Mouse (Mus musculus) kidney, adult 2 months (tissue): ENCODE measurements around the gene Sf3b3. TPM values are rescaled to one million over a fixed set of nuclear protein-coding genes. Genes with fewer than 3 reads are reported as not detected.

Experiments used
- DNase-seq: peaks from one replicate; pipeline ENCODE4 v3.0.0; 2021
- H3K27ac ChIP-seq: fragments of 200-500 bp; 2 replicates; pipeline ENCODE4 v1.5.1; 2012; ENCODE audit warnings: low read depth, low read length, control low read depth, inconsistent platforms; ENCODE audit not compliant: insufficient read depth
- H3K27me3 ChIP-seq: fragments of 200-500 bp; replicated peaks from 2 replicates; pipeline ENCODE4 v1.6.1; 2012; ENCODE audit warnings: mild to moderate bottlenecking, moderate library complexity, low read length, inconsistent platforms; ENCODE audit not compliant: control insufficient read depth, insufficient read depth
- H3K36me3 ChIP-seq: fragments of 200-500 bp; 2 replicates; pipeline ENCODE4 v1.6.1; 2012; ENCODE audit warnings: mild to moderate bottlenecking, moderate library complexity, low read length, inconsistent platforms; ENCODE audit not compliant: control insufficient read depth, insufficient read depth
- H3K4me1 ChIP-seq: fragments of 200-500 bp; 2 replicates; pipeline ENCODE4 v1.6.1; 2011; ENCODE audit warnings: low read length; ENCODE audit not compliant: control insufficient read depth, insufficient read depth
- H3K4me3 ChIP-seq: fragments of 200-500 bp; 2 replicates; pipeline ENCODE4 v1.5.1; 2011; ENCODE audit warnings: mild to moderate bottlenecking, low read depth, low read length, control low read depth; ENCODE audit not compliant: insufficient read depth
- CTCF ChIP-seq: fragments of 200-500 bp; conservative IDR thresholded peaks from 2 replicates; pipeline ENCODE4 v1.5.1; 2011; ENCODE audit warnings: low read depth, mild to moderate bottlenecking, control low read depth, low read length, moderate library complexity, mixed read lengths; ENCODE audit not compliant: insufficient read depth, insufficient read length
- POLR2A ChIP-seq: fragments of 200-500 bp; IDR thresholded peaks from one replicate; pipeline ENCODE4 v1.6.1; 2011; ENCODE audit warnings: low read depth, low read length, control low read depth
- WGBS: fragments of 180-500 bp; shearing (Covaris S2); methylation state at CpG from one replicate; pipeline ENCODE4 v1.1.7; 2018; 5-methylcytosine and 5-hydroxymethylcytosine counted together
- polyA plus RNA-seq: library from polyadenylated mRNA; depleted of rRNA; stranded (reverse); fragments of >200 nt; gene quantifications from 2 replicates; pipeline ENCODE4 v1.2.3, GENCODE M21; 2012

The Sf3b3 gene
- polyA plus RNA-seq, 1 experiment, result 25.9 TPM

- WGBS, result 71% methylated on average over 1 of the region's 1 CpGs
- Histone ChIP-seq H3K4me3 (no peak overlapping the region), H3K4me1 (no peaks in the 10 kb centered on the region), H3K27ac (no peak overlapping the region), H3K27me3 (no peaks in the 10 kb centered on the region), H3K36me3 (peaks cover 24% of the 10 kb centered on the region)
- DNase-seq, result no peak
- no peak for TF ChIP-seq CTCF
- TF ChIP-seq POLR2A, result no peak
These were observed 21.7 kb downstream of the Sf3b3 start for GRCm38 (mm10) chr8:110824861-110825260.

DNA sequence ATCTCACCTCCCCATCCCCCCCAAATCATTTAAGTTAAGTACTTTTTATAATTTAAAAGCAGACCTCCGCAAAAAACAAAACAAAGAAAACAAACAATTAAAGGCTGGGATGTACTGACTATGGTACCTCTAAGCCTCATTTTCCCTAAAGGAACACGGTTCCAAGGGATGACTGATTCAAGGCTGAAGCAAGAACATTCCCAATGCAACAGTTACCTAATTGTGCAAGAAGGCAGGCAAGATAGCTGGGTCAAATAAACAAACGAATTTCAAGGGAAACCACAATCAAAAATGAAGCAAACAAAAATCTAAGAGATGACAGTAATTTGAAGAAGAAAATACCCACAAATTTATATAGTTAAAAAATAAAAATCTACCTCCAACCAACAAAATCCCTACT, 24.6 kb downstream of the Sf3b3 start:
- Histone ChIP-seq H3K27ac (no peak overlapping the region), H3K36me3 (peaks cover 27% of the 10 kb centered on the region), H3K27me3 (no peaks in the 10 kb centered on the region), H3K4me1 (no peaks in the 10 kb centered on the region), H3K4me3 (no peak overlapping the region)
- DNase-seq, result no peak
- no peak for TF ChIP-seq CTCF
- TF ChIP-seq POLR2A, result no peak
- 73% methylated on average over 3 of the region's 3 CpGs for WGBS

DNA sequence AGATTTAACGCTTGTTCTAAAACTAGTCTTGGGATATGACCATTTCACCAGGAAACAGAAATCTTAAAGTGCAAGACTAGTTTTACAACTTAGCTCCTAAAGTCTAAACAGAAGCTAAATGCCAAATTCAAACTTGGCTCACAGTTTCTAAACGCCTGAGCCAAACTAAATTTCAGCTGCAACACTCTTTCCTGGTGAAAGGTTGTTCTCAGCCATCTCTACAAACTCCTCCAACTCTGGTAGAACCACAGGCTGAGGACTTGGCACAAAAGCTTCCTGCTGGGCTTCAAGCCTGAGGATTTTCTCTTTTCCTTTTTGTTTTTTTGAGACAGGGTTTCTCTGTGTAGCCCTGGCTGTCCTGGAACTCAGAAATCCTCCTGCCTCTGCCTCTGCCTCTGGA, 26.3 kb downstream of the Sf3b3 start:
- no peak for DNase-seq
- Histone ChIP-seq H3K4me1 (no peaks in the 10 kb centered on the region), H3K27ac (no peak overlapping the region), H3K36me3 (peaks cover 27% of the 10 kb centered on the region), H3K4me3 (no peak overlapping the region), H3K27me3 (no peaks in the 10 kb centered on the region)
- no peak for TF ChIP-seq POLR2A
- TF ChIP-seq CTCF, result no peak
- WGBS, result 91% methylated on average over 2 of the region's 2 CpGs

- Histone ChIP-seq H3K4me3 (no peak overlapping the region), H3K27ac (no peak overlapping the region), H3K4me1 (no peaks in the 10 kb centered on the region), H3K36me3 (peaks cover 26% of the 10 kb centered on the region), H3K27me3 (no peaks in the 10 kb centered on the region)
- no peak for TF ChIP-seq POLR2A
- TF ChIP-seq CTCF, result no peak
- WGBS, result 58% methylated on average over 3 of the region's 3 CpGs
- peak; percentile 52 for DNase-seq
These were observed 28.0 kb downstream of the Sf3b3 start for GRCm38 (mm10) chr8:110818593-110818992.

GRCm38 (mm10) chr8:110816990-110817389, 29.6 kb downstream of the Sf3b3 start:
- no peak for TF ChIP-seq CTCF
- no peak overlapping the region; the same call in 1 of the 2 replicates for H3K27ac ChIP-seq
- no peak overlapping the region for H3K4me3 ChIP-seq
- 80% methylated on average over 1 of the region's 1 CpGs for WGBS
- no peaks in the 10 kb centered on the region for H3K27me3 ChIP-seq
- DNase-seq, result no peak
- peaks cover 32% of the 10 kb centered on the region for H3K36me3 ChIP-seq
- H3K4me1 ChIP-seq, result no peaks in the 10 kb centered on the region

DNA sequence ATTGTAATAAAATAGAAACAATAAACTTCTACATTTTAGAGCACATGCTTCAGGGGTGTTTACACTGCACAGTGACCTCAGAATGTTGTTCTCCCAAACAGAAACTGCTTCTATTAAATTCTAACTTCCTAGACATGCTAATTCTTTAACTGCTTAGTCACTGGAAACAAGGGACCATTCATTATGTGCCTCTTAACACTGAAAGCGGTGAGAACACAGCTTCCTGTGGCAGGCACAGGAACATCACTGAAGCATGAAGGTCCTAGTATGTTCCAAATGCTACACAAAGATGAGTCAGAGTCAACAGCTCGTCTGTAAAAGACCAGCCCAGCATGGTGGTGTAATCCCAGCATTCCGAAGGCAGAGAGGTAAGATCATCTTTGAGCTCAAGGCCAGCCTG, 31.3 kb downstream of the Sf3b3 start:
- peak; percentile 32 for DNase-seq
- H3K4me3 ChIP-seq, result no peak overlapping the region
- H3K27ac ChIP-seq, result peak overlapping the region; percentile 24; the same call in 1 of the 2 replicates
- 37% methylated on average over 3 of the region's 3 CpGs for WGBS
- H3K36me3 ChIP-seq, result peaks cover 33% of the 10 kb centered on the region
- no peaks in the 10 kb centered on the region for H3K27me3 ChIP-seq
- TF ChIP-seq POLR2A, result no peak
- no peak for TF ChIP-seq CTCF
- no peaks in the 10 kb centered on the region for H3K4me1 ChIP-seq

DNA sequence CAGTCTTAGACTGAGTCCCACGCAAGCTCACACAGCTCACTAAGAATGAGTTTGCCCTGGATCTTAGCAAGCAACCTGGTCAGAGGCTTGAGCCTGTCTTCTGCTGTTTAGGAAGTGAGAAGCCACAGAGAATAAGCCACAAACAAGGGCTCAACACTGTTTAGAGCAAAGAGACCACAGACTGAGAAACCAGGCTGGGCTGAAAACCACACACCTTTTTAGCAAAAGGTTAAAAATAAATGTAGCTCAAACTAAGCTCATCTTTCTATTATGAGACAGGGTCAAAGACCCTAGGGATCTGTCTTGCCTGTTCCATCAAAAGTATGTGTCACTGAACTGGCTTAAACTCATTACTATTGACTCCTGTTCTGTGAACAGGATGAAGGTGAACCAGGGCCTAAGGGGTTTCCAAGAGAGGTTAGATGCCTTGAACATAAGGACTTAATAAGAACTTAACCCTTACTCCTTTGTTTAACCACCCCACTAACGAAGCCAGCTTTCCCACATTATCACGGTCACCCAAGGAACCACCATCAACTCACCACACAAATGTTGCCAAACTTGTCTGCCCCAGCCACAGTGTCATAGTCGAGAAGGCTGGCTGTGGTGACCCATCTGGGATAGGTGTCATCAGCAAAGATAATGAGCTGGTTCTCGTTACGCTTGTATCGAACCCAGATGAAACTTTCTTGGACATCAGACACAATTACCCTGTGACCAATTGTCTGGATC, 33.3 kb downstream of the Sf3b3 start:
- no peak overlapping the region for H3K4me3 ChIP-seq
- TF ChIP-seq POLR2A (no peak), CTCF (no peak)
- H3K4me1 ChIP-seq, result peaks cover 13% of the 10 kb centered on the region; the same call in 1 of the 2 replicates
- peaks cover 28% of the 10 kb centered on the region for H3K36me3 ChIP-seq
- H3K27ac ChIP-seq, result no peak overlapping the region
- DNase-seq, result no peak
- H3K27me3 ChIP-seq, result no peaks in the 10 kb centered on the region
- WGBS, result 86% methylated on average over 7 of the region's 7 CpGs
